Mouse (Mus musculus) layer of hippocampus, adult 2 months (tissue): Measurements from ENCODE around the gene Baiap2. TPM values are rescaled to one million over a fixed set of nuclear protein-coding genes. Genes with fewer than 3 reads are reported as not detected.

Experiments used
- DNase-seq, 2 experiments: peaks; one replicate each; pipeline ENCODE4 v3.0.0; 2022; ENCODE audit warnings: low spot score in 2 of 2
- H3K27ac ChIP-seq: fragments of 200-600 bp; 2 replicates; pipeline ENCODE4 v1.8.1; 2022
- H3K4me3 ChIP-seq: fragments of 200-600 bp; 2 replicates; pipeline ENCODE4 v1.8.1; 2022; ENCODE audit warnings: mild to moderate bottlenecking
- CTCF ChIP-seq: fragments of 200-600 bp; conservative IDR thresholded peaks from 2 replicates; pipeline ENCODE4 v1.8.1; 2022; ENCODE audit warnings: antibody characterized with exemption, mild to moderate bottlenecking, moderate library complexity
- total RNA-seq, 2 experiments: library from RNA; stranded (reverse); gene quantifications; 2 replicates each; pipeline ENCODE4 v1.2.3; 2021

The Baiap2 gene
- total RNA-seq, 2 experiments from 2014 or later: 244 to 257 TPM

DNA sequence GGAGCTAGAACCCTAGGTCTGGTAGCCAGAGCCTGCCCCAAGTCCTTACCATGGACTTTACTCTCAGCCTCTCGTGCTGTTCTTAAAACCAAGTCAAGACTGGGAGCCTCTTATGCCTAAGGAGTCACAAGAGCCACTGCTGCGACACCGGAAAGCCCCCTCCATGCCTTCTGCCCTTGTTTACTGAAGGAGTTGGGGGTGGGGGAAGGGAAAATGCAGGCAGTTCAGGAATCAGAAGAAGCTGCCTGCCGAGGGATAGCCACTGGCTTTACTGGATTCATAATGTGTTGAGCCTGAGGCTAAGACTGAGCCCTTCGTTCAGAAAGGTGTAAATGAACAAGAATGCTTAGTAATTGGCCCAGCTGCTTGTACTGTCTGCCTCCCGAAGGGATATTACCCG lies 29.7 kb upstream of the Baiap2 start:
- Histone ChIP-seq H3K4me3 (peak overlapping the region; percentile 99), H3K27ac (peak overlapping the region; percentile 97)
- no peak for TF ChIP-seq CTCF
- DNase-seq: no peak

DNA sequence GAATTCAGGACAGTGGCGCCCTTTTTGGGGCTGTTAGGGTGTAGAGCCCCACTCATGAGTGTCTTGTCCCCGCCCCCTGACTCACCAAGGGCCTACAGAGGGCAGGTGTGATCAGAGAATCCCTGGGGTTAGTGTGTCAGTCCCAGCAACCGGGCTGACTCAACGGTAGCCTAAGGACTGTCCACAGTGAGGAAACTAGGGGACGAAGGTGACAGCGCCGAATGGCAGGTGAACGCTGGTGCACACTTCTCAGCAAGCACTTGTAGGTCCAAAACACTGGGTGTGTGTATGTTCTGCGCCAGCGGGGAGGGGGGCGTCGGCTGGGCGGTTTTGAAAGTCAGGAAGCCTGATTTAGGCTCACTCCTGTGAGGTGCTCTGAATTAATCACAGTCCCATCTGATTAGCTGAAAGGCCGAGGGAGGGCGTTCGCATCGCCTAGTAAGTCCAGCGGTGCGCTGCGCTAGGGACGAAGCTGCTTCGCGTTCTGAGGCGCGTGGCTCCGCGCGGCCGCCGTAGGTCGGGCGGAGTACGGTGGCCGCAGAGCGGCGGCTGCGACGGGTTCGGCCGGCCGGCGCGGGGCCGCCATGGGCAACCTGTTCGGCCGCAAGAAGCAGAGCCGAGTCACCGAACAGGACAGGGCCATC lies 29.1 kb upstream of the Baiap2 start, which contains the start of gene Chmp6:
Chmp6 (plus strand) TSS at position 151 of the 644 bp plus-strand sequence.
- peak within 1 kb of the TSS; percentile 99 for H3K4me3 ChIP-seq
- peak; percentile 83 to 93 for DNase-seq
- H3K27ac ChIP-seq: peak within 1 kb of the TSS; percentile 97
- TF ChIP-seq CTCF: peak; percentile 32

DNA sequence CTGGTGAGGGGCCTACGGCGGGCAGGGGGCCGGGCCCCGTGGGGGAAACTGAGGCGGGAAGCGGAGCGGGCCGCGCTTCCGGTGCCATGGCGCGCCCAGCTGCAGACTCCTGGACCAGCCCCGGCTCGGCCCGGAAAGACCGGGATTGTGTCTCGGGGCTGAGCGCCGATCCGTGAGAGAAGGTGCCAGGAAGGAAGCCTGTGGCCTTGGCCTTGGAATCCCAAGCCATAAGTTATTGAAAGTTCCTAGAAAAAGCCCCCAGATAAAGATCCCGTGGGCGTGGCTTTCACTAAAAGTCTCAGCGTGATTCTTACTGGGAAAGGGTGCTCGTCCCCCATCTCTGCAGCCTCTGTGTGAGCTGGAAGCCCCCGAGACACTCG lies 28.6 kb upstream of the Baiap2 start:
- no peak for TF ChIP-seq CTCF
- H3K4me3 ChIP-seq: peak overlapping the region; percentile 99
- no peak for DNase-seq
- H3K27ac ChIP-seq: peak overlapping the region; percentile 97

DNA sequence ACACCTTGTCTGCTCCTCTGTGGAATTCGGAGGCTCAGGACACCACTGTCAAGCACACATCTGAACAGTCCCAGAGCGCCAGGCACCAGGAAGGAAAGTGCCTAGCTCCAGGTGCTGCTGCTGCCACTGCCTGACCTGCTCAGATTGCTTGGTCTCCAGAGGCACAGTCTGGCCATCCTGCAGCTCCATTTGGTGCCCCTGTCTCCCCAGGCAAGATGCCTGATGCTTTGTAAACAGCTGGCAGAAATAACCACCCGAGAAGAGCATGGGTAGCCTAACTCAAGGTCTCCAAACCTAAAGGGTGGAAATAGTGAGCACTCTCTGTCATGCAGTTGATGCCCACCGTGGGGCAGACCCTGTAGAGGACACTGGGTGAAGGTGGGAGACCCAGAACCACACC lies 28.2 kb upstream of the Baiap2 start:
- no peak for TF ChIP-seq CTCF
- Histone ChIP-seq H3K4me3 (peak overlapping the region; percentile 99), H3K27ac (peak overlapping the region; percentile 97)
- DNase-seq: no peak

DNA sequence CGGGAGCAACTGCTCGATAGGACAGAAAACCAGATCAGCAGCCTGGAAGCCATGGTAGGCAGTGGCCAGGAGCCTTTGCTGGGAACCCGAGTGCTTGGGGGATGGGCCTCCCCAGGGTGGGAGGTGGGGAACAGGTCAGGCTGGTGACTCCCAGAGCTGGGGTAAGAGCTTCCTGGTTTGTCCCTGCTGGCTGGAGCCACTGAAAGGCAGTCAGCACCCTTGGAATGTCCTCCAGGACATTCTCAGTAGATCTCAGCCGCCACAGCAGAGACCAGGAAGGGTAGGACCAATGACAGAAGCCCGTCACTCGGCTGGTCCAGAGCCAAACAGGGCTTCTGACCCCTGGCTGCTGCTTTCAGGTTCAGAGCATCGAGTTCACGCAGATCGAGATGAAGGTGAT lies 26.9 kb upstream of the Baiap2 start:
- no peak for TF ChIP-seq CTCF
- H3K4me3 ChIP-seq: no peak overlapping the region
- no peak overlapping the region for H3K27ac ChIP-seq

DNA sequence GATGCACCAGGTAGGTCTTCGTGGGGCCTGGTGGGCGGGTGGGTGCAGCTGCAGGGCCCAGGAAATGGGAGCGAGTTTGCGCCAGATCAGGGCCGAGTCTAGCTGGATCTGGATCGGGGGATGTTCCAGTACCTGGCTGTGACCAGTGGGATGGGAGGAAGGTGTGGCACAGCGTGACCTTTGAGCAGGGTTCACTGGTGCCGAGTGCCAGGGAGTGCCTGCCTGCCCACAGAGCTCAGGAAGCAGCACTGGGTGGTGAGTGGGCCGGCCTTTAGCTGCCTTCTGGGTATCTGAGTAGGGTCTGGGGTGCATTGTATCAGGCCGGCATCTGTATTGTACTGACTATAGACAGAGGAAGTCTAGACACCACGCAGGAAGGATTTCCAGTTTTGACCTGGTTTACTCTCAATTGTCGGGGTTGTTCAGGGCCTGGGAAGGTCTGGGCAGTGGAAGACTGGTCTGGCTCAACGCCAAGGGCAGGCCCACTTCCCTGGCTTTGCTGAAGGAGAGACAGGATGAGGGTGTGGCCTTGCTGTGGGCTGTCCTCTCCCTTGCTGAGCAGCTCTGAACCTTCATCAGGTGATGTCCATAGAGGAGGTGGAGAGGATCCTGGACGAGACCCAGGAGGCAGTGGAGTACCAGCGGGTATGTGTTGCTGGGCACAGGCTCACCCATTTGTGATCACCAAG lies 26.3 kb upstream of the Baiap2 start:
- Histone ChIP-seq H3K4me3 (no peak overlapping the region), H3K27ac (no peak overlapping the region)
- TF ChIP-seq CTCF: no peak
- no peak for DNase-seq

More for the DNA sequence above, 26.9 kb upstream of the Baiap2 start:
- DNase-seq: no peak

DNA sequence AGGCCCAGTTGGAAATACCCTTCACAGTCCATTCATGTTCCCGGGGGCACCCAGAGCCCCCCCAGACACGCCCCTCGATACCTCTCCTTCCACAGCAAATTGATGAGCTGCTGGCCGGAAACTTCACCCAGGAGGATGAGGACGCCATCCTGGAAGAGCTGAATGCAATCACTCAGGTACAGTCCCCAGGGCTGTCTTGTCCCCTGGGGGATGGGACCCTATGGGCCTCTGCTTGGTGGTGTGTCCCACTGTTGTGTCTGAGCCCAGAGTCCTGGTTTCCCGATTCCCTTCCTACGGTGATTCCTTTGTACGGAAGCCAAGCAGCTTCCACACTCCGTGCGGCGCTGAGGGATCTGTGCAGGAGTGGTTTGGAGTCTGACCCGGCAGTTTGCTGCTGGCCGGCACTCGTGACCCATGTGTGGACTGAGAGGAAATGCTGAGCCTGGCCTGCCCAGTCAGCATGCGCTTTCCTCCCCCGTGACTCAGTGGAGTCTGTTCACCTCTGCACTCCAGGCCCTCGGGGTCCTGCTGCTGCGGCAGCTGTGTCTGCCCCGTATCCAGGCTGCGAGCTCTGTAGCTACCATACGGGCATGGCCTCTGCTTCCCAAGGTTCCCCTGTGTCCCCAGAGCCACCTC lies 25.6 kb upstream of the Baiap2 start:
- Histone ChIP-seq H3K27ac (no peak overlapping the region), H3K4me3 (no peak overlapping the region)
- no peak for DNase-seq
- no peak for TF ChIP-seq CTCF

DNA sequence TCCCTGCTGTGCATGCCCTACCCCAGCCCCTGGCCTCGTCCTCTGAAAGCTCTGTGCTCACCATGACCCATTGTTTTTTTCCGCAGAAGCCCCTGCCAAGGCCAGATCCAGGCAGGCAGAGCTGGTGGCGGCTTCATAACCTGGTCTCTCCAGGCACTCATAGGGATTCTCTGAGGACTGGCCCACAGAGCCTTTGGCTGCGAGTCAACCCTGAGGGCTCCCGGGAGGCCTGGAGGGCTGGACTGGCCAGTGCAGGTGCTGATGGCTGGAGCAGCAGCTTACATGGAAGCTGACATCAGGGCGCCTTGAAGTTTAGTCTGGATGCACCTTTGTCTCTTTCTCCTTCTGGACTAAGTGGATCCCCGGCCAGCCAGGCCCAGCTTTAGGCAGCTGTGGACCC lies 24.0 kb upstream of the Baiap2 start:
- no peak for TF ChIP-seq CTCF
- Histone ChIP-seq H3K27ac (no peak overlapping the region), H3K4me3 (no peak overlapping the region)
- no peak for DNase-seq

DNA sequence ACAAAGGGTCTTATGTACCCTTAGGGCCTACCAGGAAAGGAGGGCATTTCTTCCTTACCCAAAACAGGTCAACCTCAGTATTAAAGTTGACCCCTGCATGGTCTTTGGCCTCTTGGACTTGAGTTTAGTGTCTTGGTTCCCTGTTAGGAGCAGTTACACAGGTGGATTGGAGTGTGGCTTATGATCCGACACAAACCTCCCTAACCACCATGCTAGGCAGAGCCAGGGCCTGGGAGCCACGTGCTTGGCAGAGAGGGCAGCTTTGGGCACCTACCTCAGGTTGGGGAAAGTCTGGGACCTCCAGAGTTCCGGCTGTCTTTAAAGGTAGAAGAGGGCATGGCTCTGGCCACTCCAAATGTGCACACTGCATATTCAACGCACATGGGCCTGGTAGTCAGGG lies 23.1 kb upstream of the Baiap2 start:
- no peak for DNase-seq
- no peak overlapping the region for H3K27ac ChIP-seq
- no peak for TF ChIP-seq CTCF
- no peak overlapping the region for H3K4me3 ChIP-seq

DNA sequence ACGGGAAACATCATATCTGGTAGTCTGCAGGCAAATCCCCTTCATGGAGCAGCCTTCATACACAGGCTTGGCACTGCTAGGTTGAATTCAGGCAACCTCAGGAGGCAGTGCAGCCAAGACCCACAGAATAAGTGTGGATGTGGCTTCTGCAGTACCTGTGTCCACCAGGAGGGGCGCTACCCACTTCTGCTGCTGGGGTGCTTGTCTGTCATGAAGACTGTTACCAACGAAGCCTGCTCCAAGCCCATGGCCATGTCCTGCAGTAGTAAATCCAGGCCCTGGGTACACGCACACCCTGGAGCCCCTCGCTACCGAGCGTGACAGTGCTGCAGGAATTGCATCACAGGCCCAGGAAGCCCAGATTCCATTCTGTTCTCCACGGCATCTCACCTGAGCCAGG lies 22.7 kb upstream of the Baiap2 start:
- DNase-seq: peak; percentile 68 to 87
- TF ChIP-seq CTCF: peak; percentile 95
- Histone ChIP-seq H3K4me3 (no peak overlapping the region), H3K27ac (no peak overlapping the region)

DNA sequence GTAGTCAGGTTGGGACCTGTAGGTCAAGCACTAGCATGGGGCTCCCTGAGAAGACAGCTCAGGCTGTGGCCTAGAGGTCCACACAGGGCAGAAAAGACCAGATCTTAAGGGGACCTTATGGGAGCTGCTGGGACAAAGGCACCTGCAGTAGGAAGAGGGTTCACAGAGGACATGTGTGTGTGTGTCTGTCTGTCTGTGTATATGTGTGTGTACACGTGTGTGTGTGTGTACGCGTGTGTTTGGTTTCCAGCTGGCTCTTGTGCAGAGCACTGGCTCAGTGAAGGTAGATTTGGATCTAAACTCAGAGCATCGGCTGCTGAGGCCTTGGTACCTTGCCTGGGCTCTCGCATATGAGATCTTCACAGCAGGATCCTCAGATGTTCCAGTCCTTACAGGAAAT lies 21.9 kb upstream of the Baiap2 start:
- H3K4me3 ChIP-seq: no peak overlapping the region
- TF ChIP-seq CTCF: no peak
- no peak overlapping the region for H3K27ac ChIP-seq
- no peak for DNase-seq

DNA sequence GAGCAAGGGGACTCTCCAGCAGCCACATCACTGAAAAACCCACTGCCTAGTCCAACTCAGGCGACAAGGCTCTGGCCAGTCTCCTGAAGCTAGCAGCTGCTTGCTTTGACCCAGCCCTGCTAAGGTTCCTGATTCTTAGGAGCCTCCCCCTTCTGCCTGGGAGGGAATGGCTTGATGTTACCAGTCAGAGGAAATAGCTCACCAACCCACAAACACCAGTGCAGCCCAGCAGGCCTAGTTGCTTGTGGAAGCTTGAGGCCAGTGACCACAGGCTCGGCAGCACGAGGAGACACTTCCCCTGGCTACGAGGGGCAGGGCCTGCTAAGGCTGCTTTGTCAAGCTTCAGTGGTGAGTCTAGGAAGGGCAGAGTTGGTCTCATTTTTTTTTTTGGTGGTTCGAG lies 17.4 kb upstream of the Baiap2 start:
- DNase-seq: no peak
- H3K27ac ChIP-seq: no peak overlapping the region
- TF ChIP-seq CTCF: no peak
- H3K4me3 ChIP-seq: no peak overlapping the region

DNA sequence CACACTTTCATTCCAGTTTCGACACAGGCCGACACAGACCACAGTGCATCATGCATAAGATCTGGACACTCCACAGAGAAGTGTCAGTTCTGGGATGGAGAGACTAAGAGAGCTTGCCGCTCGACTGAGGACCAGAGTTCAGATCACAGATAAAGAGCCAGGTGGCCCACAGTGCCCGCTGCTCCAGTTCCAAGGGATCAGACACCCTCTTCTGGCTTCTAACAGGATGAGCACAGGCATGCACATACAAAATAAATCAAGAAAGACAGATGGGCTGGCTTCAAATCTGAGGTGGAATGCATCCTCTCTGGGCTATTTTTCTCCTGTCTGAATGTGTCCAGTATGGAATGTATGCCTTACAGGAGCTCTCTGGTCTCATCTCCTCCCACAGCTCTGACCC lies 15.8 kb upstream of the Baiap2 start:
- Histone ChIP-seq H3K27ac (no peak overlapping the region), H3K4me3 (no peak overlapping the region)
- no peak for DNase-seq
- no peak for TF ChIP-seq CTCF
